Mouse (Mus musculus): Measurements from ENCODE around the gene Gm7075. TPM values are rescaled to one million over a fixed set of nuclear protein-coding genes. Genes with fewer than 3 reads are reported as not detected.
"Not testable (repeated sequence)": the region's sequence is repeated elsewhere in the genome, so short reads cannot be mapped to it uniquely, and the experiment has no call there.

The Gm7075 gene
- total RNA-seq, 1 experiment: 1.7 TPM

GRCm38 (mm10) chr10:63415287-63415686, 6.3 kb downstream of the Gm7075 start:
- Histone ChIP-seq H3K9ac (ENCODE audit: insufficient read depth, low read depth, low read length, poor library complexity, severe bottlenecking) (no peak overlapping the region), H3K9me3 (ENCODE audit: control insufficient read depth, insufficient read depth, low read depth, low read length) (no peaks in the 10 kb centered on the region), H3K36me3 (ENCODE audit: control insufficient read depth, insufficient read depth, low read length, poor library complexity, severe bottlenecking) (no peaks in the 10 kb centered on the region), H3K27ac (ENCODE audit: insufficient read depth, low read depth, low read length, poor library complexity, severe bottlenecking) (no peak overlapping the region), H3K4me1 (ENCODE audit: control insufficient read depth in 2 of 2, insufficient read depth in 2 of 2, low read length in 2 of 2, poor library complexity in 1 of 2) (no peaks in the 10 kb centered on the region; a peak in 2 of 4 replicates), H3K4me3 (ENCODE audit: insufficient read depth in 1 of 2, low read depth in 1 of 2, low read length in 2 of 2, poor library complexity in 1 of 2, severe bottlenecking in 1 of 2) (no peak overlapping the region)
- in situ Hi-C loops (cut with MboI; ENCODE audit: low sequenced_read_pairs in 2 of 2, unreplicated experiment in 2 of 2): no loop called here
- no peak for DNase-seq (ENCODE audit: low read depth, low spot score)
- no peak for TF ChIP-seq ZNF384 (IDR thresholded peaks at IDR 0.05; ENCODE audit: low read depth, low read length)
- TF ChIP-seq MAFK (IDR thresholded peaks at IDR 0.05; ENCODE audit: insufficient read depth, low read depth, low read length): no peak
- no peak for TF ChIP-seq ZC3H11A (IDR thresholded peaks at IDR 0.05; ENCODE audit: borderline replicate concordance, low read depth, low read length)
- no peak for TF ChIP-seq CHD2 (IDR thresholded peaks at IDR 0.05; ENCODE audit: low read depth, low read length)
- no peak for TF ChIP-seq HCFC1 (IDR thresholded peaks at IDR 0.05; ENCODE audit: borderline replicate concordance, insufficient read depth, low read length)

DNA sequence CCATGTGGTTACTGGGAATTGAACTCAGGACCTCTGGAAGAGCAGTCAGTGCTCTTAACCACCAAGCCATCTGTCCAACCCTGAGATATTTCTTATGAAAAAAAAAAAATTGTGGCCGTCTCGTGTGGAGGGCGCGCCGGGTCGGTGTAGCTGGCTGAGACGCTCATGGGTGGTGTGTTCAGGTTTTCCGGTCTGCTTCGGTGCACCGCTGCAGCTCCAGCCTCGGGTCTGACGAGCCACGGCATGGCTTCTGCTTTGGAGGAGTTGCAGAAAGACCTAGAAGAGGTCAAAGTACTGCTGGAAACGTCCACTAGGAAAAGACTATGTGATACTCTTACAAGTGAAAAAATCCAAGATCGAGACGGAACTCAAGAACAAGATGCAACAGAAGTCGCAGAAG, 8.8 kb downstream of the Gm7075 start:
- Histone ChIP-seq H3K4me1 (ENCODE audit: control insufficient read depth in 2 of 2, insufficient read depth in 2 of 2, low read length in 2 of 2, poor library complexity in 1 of 2) (no peaks in the 10 kb centered on the region; a peak in 1 of 4 replicates), H3K4me3 (ENCODE audit: insufficient read depth in 1 of 2, low read depth in 1 of 2, low read length in 2 of 2, poor library complexity in 1 of 2, severe bottlenecking in 1 of 2) (no peak overlapping the region), H3K9ac (ENCODE audit: insufficient read depth, low read depth, low read length, poor library complexity, severe bottlenecking) (no peak overlapping the region), H3K27ac (ENCODE audit: insufficient read depth, low read depth, low read length, poor library complexity, severe bottlenecking) (no peak overlapping the region), H3K36me3 (ENCODE audit: control insufficient read depth, insufficient read depth, low read length, poor library complexity, severe bottlenecking) (no peaks in the 10 kb centered on the region), H3K9me3 (ENCODE audit: control insufficient read depth, insufficient read depth, low read depth, low read length) (no peaks in the 10 kb centered on the region)
- no peak for TF ChIP-seq CHD2 (IDR thresholded peaks at IDR 0.05; ENCODE audit: low read depth, low read length)
- no peak for TF ChIP-seq MAFK (IDR thresholded peaks at IDR 0.05; ENCODE audit: insufficient read depth, low read depth, low read length)
- TF ChIP-seq ZNF384 (IDR thresholded peaks at IDR 0.05; ENCODE audit: low read depth, low read length): no peak
- no peak for TF ChIP-seq HCFC1 (IDR thresholded peaks at IDR 0.05; ENCODE audit: borderline replicate concordance, insufficient read depth, low read length)
- no peak for TF ChIP-seq ZC3H11A (IDR thresholded peaks at IDR 0.05; ENCODE audit: borderline replicate concordance, low read depth, low read length)
- DNase-seq (ENCODE audit: low read depth, low spot score): no peak
- in situ Hi-C loops (cut with MboI; ENCODE audit: low sequenced_read_pairs in 2 of 2, unreplicated experiment in 2 of 2): no loop called here

GRCm38 (mm10) chr10:63411674-63412073, 9.9 kb downstream of the Gm7075 start:
- in situ Hi-C loops (cut with MboI; ENCODE audit: low sequenced_read_pairs in 2 of 2, unreplicated experiment in 2 of 2); H3K9ac ChIP-seq (ENCODE audit: insufficient read depth, low read depth, low read length, poor library complexity, severe bottlenecking); H3K4me3 ChIP-seq (ENCODE audit: insufficient read depth in 1 of 2, low read depth in 1 of 2, low read length in 2 of 2, poor library complexity in 1 of 2, severe bottlenecking in 1 of 2); H3K36me3 ChIP-seq (ENCODE audit: control insufficient read depth, insufficient read depth, low read length, poor library complexity, severe bottlenecking); H3K9me3 ChIP-seq (ENCODE audit: control insufficient read depth, insufficient read depth, low read depth, low read length); H3K4me1 ChIP-seq (ENCODE audit: control insufficient read depth in 2 of 2, insufficient read depth in 2 of 2, low read length in 2 of 2, poor library complexity in 1 of 2); H3K27ac ChIP-seq (ENCODE audit: insufficient read depth, low read depth, low read length, poor library complexity, severe bottlenecking); DNase-seq (ENCODE audit: low read depth, low spot score): not testable (repeated sequence)

GRCm38 (mm10) chr10:63410162-63410956, 11.2 kb downstream of the Gm7075 start:
- DNase-seq (ENCODE audit: low read depth, low spot score): no peak
- H3K36me3 ChIP-seq (ENCODE audit: control insufficient read depth, insufficient read depth, low read length, poor library complexity, severe bottlenecking): no peaks in the 10 kb centered on the region
- no peak overlapping the region for H3K4me3 ChIP-seq (ENCODE audit: insufficient read depth in 1 of 2, low read depth in 1 of 2, low read length in 2 of 2, poor library complexity in 1 of 2, severe bottlenecking in 1 of 2)
- TF ChIP-seq CHD2 (IDR thresholded peaks at IDR 0.05; ENCODE audit: low read depth, low read length) (no peak), HCFC1 (IDR thresholded peaks at IDR 0.05; ENCODE audit: borderline replicate concordance, insufficient read depth, low read length) (no peak), MAFK (IDR thresholded peaks at IDR 0.05; ENCODE audit: insufficient read depth, low read depth, low read length) (no peak), ZC3H11A (IDR thresholded peaks at IDR 0.05; ENCODE audit: borderline replicate concordance, low read depth, low read length) (no peak), ZNF384 (IDR thresholded peaks at IDR 0.05; ENCODE audit: low read depth, low read length) (no peak)
- in situ Hi-C loops (cut with MboI; ENCODE audit: low sequenced_read_pairs in 2 of 2, unreplicated experiment in 2 of 2): no loop called here
- H3K4me1 ChIP-seq (ENCODE audit: control insufficient read depth in 2 of 2, insufficient read depth in 2 of 2, low read length in 2 of 2, poor library complexity in 1 of 2): no peaks in the 10 kb centered on the region; a peak in 1 of 4 replicates
- no peak overlapping the region for H3K27ac ChIP-seq (ENCODE audit: insufficient read depth, low read depth, low read length, poor library complexity, severe bottlenecking)
- no peak overlapping the region for H3K9ac ChIP-seq (ENCODE audit: insufficient read depth, low read depth, low read length, poor library complexity, severe bottlenecking)
- H3K9me3 ChIP-seq (ENCODE audit: control insufficient read depth, insufficient read depth, low read depth, low read length): no peaks in the 10 kb centered on the region

- in situ Hi-C loops (cut with MboI; ENCODE audit: low sequenced_read_pairs in 2 of 2, unreplicated experiment in 2 of 2): no loop called here
- Histone ChIP-seq H3K4me1 (ENCODE audit: control insufficient read depth in 2 of 2, insufficient read depth in 2 of 2, low read length in 2 of 2, poor library complexity in 1 of 2) (no peaks in the 10 kb centered on the region), H3K9me3 (ENCODE audit: control insufficient read depth, insufficient read depth, low read depth, low read length) (no peaks in the 10 kb centered on the region), H3K36me3 (ENCODE audit: control insufficient read depth, insufficient read depth, low read length, poor library complexity, severe bottlenecking) (no peaks in the 10 kb centered on the region), H3K9ac (ENCODE audit: insufficient read depth, low read depth, low read length, poor library complexity, severe bottlenecking) (no peak overlapping the region), H3K27ac (ENCODE audit: insufficient read depth, low read depth, low read length, poor library complexity, severe bottlenecking) (no peak overlapping the region), H3K4me3 (ENCODE audit: insufficient read depth in 1 of 2, low read depth in 1 of 2, low read length in 2 of 2, poor library complexity in 1 of 2, severe bottlenecking in 1 of 2) (no peak overlapping the region)
- no peak for TF ChIP-seq MAFK (IDR thresholded peaks at IDR 0.05; ENCODE audit: insufficient read depth, low read depth, low read length)
- TF ChIP-seq ZC3H11A (IDR thresholded peaks at IDR 0.05; ENCODE audit: borderline replicate concordance, low read depth, low read length): no peak
- no peak for TF ChIP-seq CHD2 (IDR thresholded peaks at IDR 0.05; ENCODE audit: low read depth, low read length)
- no peak for DNase-seq (ENCODE audit: low read depth, low spot score)
Observed at GRCm38 (mm10) chr10:63403636-63404035, 18.0 kb downstream of the Gm7075 start.
